Mouse (Mus musculus): ENCODE measurements at regions not wholly inside any gene's neighbourhood (a gene's known extent, or its start where the extent isn't known, plus 50 kb on each side); places are given as distances from the start of the nearest gene placed in this dataset.

DNA sequence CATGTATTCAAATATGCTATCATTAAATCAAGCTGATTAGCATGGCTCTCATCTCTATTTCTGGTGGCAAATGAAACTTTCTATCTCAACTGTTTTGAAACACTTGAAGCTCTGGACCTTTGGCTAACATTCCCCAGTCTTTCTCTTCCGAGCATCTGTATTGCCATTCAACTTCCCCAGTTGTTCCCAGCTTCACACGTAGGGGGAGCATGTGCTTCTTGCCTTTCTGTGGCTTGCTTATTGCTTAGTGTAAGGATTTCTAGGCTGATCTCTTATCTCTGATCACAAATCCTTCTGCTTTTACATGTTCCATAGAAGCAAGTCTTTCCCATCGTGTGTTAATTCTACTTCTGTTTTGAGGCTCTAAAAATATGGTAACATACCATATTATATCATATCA is 662.0 kb downstream of the Stpg2 start:
- no peak overlapping the region for H3K4me2 ChIP-seq (ENCODE audit: low read length)
- WGBS = 81% methylated on average over 3 of the region's 3 CpGs
- H3K4me3 ChIP-seq (ENCODE audit: low read depth, low read length) = no peak overlapping the region
- DNase-seq (ENCODE audit: low spot score) = no peak
- no peak for ATAC-seq (replicated peaks; ENCODE audit: low FRiP score, low TSS enrichment, low read depth)
- no peak overlapping the region for H3K9ac ChIP-seq (ENCODE audit: low read length)
- H3K27me3 ChIP-seq (replicated peaks; ENCODE audit: control insufficient read depth, insufficient read depth, low read length) = no peaks in the 10 kb centered on the region
- no peaks in the 10 kb centered on the region for H3K9me3 ChIP-seq (ENCODE audit: control insufficient read depth, low read length)
- H3K4me1 ChIP-seq (replicated peaks; ENCODE audit: control insufficient read depth, insufficient read depth, low read length) = no peaks in the 10 kb centered on the region
- H3K36me3 ChIP-seq (ENCODE audit: control insufficient read depth, insufficient read depth, low read length) = no peaks in the 10 kb centered on the region
- no peak overlapping the region for H3K27ac ChIP-seq (ENCODE audit: low read depth)

DNA sequence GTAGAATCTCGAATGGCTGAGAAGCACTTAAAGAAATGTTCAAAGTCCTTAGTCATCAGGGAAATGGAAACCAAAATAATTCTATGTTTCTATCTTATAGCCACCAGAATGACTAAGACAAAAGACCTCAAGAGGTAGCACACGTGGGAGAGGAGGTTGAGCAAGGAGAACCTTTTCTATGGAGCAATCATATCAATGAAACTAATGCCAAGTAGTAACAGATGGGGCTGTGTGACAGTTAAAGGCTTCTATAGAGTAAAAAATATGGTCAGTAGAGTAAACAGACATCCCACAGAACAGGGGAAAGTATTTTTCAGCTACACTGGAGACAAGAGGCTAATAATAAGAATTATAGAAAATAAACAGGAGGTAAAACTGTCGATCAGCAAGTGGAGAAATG is 664.3 kb downstream of the Stpg2 start:
- DNase-seq (ENCODE audit: low spot score) (no peak), ATAC-seq (replicated peaks; ENCODE audit: low FRiP score, low TSS enrichment, low read depth) (no peak)
- Histone ChIP-seq H3K27me3 (replicated peaks; ENCODE audit: control insufficient read depth, insufficient read depth, low read length) (no peaks in the 10 kb centered on the region), H3K4me2 (ENCODE audit: low read length) (no peak overlapping the region), H3K9me3 (ENCODE audit: control insufficient read depth, low read length) (no peaks in the 10 kb centered on the region), H3K36me3 (ENCODE audit: control insufficient read depth, insufficient read depth, low read length) (no peaks in the 10 kb centered on the region), H3K4me1 (replicated peaks; ENCODE audit: control insufficient read depth, insufficient read depth, low read length) (no peaks in the 10 kb centered on the region), H3K4me3 (ENCODE audit: low read depth, low read length) (no peak overlapping the region), H3K9ac (ENCODE audit: low read length) (no peak overlapping the region), H3K27ac (ENCODE audit: low read depth) (no peak overlapping the region)
- 79% methylated on average over 3 of the region's 3 CpGs for WGBS

DNA sequence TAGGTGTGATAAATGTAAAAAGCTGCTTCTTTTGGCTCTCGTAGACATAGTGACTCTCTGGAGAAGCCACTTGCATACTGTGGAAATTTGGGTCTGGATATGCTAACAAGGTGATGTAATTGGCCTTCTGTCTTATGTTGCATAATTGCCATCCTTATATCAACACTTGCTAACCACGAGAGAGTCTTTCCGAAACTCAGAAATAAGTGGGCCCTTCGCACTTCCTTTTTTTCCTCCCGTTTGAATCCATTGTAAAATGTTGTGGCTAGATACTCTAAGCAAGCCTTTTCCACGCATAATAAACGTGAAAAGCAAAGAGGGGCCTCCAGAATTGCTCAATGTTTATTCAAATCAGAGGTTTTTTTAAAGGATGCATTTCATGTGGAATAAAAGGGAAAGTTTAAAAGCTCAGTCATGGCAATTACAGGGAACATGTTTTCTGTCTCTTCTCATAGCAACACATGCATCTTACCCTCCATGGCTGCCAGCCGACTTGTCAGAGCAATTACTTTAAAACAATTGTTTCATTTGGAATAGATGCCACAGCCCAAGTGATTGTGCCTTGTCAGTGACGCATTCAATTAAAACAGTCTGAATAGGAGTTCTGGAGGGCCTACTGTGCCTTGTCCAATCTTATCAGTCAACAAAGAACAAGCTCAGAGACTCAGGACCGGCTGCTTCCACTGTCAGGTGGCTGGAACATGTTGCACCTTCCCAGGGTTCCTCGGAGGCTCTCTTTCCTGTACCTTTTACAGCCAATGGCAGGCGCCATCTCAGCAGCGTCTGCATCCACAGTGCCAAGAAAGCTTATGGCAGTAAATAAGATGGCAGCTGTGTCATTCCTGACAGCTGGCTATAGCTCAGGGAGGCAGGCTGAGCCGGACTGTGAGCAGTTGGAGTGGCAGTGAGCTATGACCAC is 680.7 kb downstream of the Stpg2 start:
- no peak overlapping the region for H3K9ac ChIP-seq (ENCODE audit: low read length)
- H3K4me3 ChIP-seq (ENCODE audit: low read depth, low read length) = no peak overlapping the region
- 70% methylated on average over 14 of the region's 14 CpGs for WGBS
- no peak for DNase-seq (ENCODE audit: low spot score)
- H3K4me2 ChIP-seq (ENCODE audit: low read length) = no peak overlapping the region
- H3K4me1 ChIP-seq (replicated peaks; ENCODE audit: control insufficient read depth, insufficient read depth, low read length) = no peaks in the 10 kb centered on the region
- H3K36me3 ChIP-seq (ENCODE audit: control insufficient read depth, insufficient read depth, low read length) = no peaks in the 10 kb centered on the region
- no peaks in the 10 kb centered on the region for H3K9me3 ChIP-seq (ENCODE audit: control insufficient read depth, low read length)
- no peaks in the 10 kb centered on the region for H3K27me3 ChIP-seq (replicated peaks; ENCODE audit: control insufficient read depth, insufficient read depth, low read length)
- ATAC-seq (replicated peaks; ENCODE audit: low FRiP score, low TSS enrichment, low read depth) = no peak
- H3K27ac ChIP-seq (ENCODE audit: low read depth) = no peak overlapping the region

DNA sequence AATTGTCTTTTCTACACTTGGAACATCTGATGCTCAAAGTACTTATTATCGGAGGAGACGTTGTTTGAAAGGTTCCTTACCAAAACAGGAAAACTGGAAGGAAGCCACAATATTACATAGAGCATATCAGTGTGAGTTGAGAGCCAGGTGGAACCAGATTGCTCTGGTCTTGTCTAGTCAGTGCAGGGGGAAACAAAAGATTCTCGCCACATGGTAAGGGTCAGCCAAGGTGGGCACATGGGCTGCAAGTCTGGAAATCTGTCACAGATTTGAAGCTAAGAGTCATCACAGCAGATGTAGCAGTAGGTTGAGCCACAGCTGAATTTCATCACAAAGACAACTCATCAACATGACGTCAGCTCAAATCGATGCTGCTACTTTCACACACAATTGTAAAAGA is 681.8 kb downstream of the Stpg2 start:
- no peaks in the 10 kb centered on the region for H3K36me3 ChIP-seq (ENCODE audit: control insufficient read depth, insufficient read depth, low read length)
- H3K27ac ChIP-seq (ENCODE audit: low read depth) = no peak overlapping the region
- no peak overlapping the region for H3K4me3 ChIP-seq (ENCODE audit: low read depth, low read length)
- ATAC-seq (replicated peaks; ENCODE audit: low FRiP score, low TSS enrichment, low read depth) = no peak; the same call in 1 of the 2 replicates
- H3K27me3 ChIP-seq (replicated peaks; ENCODE audit: control insufficient read depth, insufficient read depth, low read length) = no peaks in the 10 kb centered on the region
- no peaks in the 10 kb centered on the region for H3K9me3 ChIP-seq (ENCODE audit: control insufficient read depth, low read length)
- H3K4me1 ChIP-seq (replicated peaks; ENCODE audit: control insufficient read depth, insufficient read depth, low read length) = no peaks in the 10 kb centered on the region
- no peak overlapping the region for H3K9ac ChIP-seq (ENCODE audit: low read length)
- 62% methylated on average over 5 of the region's 5 CpGs for WGBS
- no peak overlapping the region for H3K4me2 ChIP-seq (ENCODE audit: low read length)
- no peak for DNase-seq (ENCODE audit: low spot score)

DNA sequence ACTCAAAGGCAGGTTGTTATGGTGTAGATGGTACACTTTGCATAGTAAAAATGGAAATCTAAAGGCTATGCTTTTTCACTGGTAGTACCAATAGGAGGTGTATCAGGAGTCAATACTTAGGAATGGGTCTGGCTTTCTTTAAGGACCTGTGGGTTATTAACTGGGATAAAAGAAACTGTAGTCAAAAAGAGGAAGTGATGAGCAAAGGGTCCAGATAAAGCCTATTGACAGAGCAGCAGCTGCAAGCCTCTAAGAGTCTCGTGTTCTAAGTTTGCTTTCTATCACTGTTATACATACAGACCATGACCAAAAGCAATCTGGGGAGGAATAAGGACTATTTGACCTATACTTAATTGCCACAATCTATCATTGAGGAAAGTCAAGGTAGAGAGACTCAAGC is 683.0 kb downstream of the Stpg2 start:
- Histone ChIP-seq H3K4me3 (ENCODE audit: low read depth, low read length) (no peak overlapping the region), H3K9ac (ENCODE audit: low read length) (no peak overlapping the region), H3K27ac (ENCODE audit: low read depth) (no peak overlapping the region), H3K4me2 (ENCODE audit: low read length) (no peak overlapping the region), H3K4me1 (replicated peaks; ENCODE audit: control insufficient read depth, insufficient read depth, low read length) (no peaks in the 10 kb centered on the region), H3K9me3 (ENCODE audit: control insufficient read depth, low read length) (no peaks in the 10 kb centered on the region), H3K36me3 (ENCODE audit: control insufficient read depth, insufficient read depth, low read length) (no peaks in the 10 kb centered on the region), H3K27me3 (replicated peaks; ENCODE audit: control insufficient read depth, insufficient read depth, low read length) (no peaks in the 10 kb centered on the region)
- no peak for DNase-seq (ENCODE audit: low spot score)
- 35% methylated on average over 1 of the region's 1 CpGs for WGBS
- ATAC-seq (replicated peaks; ENCODE audit: low FRiP score, low TSS enrichment, low read depth) = no peak

DNA sequence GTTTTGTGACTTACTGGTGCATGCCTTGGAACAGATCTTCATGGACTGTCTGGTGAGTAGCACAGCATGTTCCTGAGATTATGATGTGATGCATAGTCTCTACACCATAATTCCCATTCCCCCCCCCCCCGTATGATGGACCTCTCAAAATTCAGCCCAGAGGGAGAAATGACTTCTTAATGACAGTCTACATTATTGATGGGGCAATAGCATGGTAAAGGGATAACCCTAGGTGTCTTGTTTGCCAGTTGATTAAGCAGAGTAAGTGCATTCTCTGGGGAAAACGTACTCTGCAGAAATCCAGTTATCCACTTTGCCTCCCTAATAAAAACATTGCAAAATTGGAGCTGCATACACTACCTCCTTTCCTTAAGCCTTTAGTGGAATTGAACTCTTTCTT is 684.7 kb downstream of the Stpg2 start:
- Histone ChIP-seq H3K4me1 (replicated peaks; ENCODE audit: control insufficient read depth, insufficient read depth, low read length) (no peaks in the 10 kb centered on the region), H3K27me3 (replicated peaks; ENCODE audit: control insufficient read depth, insufficient read depth, low read length) (no peaks in the 10 kb centered on the region), H3K27ac (ENCODE audit: low read depth) (no peak overlapping the region), H3K9me3 (ENCODE audit: control insufficient read depth, low read length) (no peaks in the 10 kb centered on the region), H3K4me2 (ENCODE audit: low read length) (no peak overlapping the region), H3K9ac (ENCODE audit: low read length) (no peak overlapping the region), H3K4me3 (ENCODE audit: low read depth, low read length) (no peak overlapping the region), H3K36me3 (ENCODE audit: control insufficient read depth, insufficient read depth, low read length) (no peaks in the 10 kb centered on the region)
- DNase-seq (ENCODE audit: low spot score) (no peak), ATAC-seq (replicated peaks; ENCODE audit: low FRiP score, low TSS enrichment, low read depth) (no peak)
- 83% methylated on average over 2 of the region's 2 CpGs for WGBS

DNA sequence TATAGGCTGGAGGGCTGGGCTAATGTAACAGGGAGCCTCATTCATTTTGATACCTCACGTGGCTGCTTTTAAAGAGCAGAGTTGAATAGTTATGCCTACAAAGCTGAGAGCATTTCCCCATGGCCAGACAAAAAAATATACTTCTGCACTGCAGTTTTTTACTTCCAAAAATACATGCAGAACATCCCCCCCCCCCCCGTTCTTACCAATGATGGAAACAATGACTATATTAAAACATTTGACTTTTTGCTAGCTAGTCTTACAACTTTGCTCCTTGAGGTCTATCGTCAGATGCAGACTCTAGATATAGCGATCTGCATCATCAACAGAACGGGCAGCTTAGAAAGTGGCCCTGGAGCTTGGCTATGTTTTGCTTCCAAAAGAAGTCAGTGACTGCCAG is 692.4 kb downstream of the Stpg2 start:
- 87% methylated on average over 5 of the region's 5 CpGs for WGBS
- H3K9me3 ChIP-seq (ENCODE audit: control insufficient read depth, low read length) = no peaks in the 10 kb centered on the region
- no peak overlapping the region for H3K27ac ChIP-seq (ENCODE audit: low read depth)
- no peaks in the 10 kb centered on the region for H3K27me3 ChIP-seq (replicated peaks; ENCODE audit: control insufficient read depth, insufficient read depth, low read length)
- ATAC-seq (replicated peaks; ENCODE audit: low FRiP score, low TSS enrichment, low read depth) (no peak), DNase-seq (ENCODE audit: low spot score) (no peak)
- no peak overlapping the region for H3K9ac ChIP-seq (ENCODE audit: low read length)
- no peaks in the 10 kb centered on the region for H3K4me1 ChIP-seq (replicated peaks; ENCODE audit: control insufficient read depth, insufficient read depth, low read length)
- no peak overlapping the region for H3K4me3 ChIP-seq (ENCODE audit: low read depth, low read length)
- H3K4me2 ChIP-seq (ENCODE audit: low read length) = no peak overlapping the region
- no peaks in the 10 kb centered on the region for H3K36me3 ChIP-seq (ENCODE audit: control insufficient read depth, insufficient read depth, low read length)

DNA sequence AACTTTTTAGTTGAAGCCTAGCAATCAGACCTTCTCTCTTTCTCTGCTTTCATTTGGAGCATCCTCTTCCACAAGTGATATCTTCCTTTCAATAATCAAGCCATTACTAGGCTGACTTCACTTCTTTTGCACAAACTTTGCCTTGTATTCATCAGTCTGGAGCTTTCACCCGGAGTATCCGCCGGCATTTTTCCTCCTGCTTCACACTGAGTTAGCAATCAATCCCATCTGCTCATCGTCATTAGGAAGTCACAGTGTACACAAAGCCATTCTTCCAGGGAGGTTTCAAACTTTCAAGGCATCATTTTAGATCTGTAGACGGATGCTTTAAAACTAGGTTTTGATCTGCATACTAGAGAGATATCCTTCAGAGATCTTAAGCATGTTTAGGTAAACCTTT is 693.7 kb downstream of the Stpg2 start:
- 19% methylated on average over 5 of the region's 5 CpGs for WGBS
- ATAC-seq (replicated peaks; ENCODE audit: low FRiP score, low TSS enrichment, low read depth) (no peak), DNase-seq (ENCODE audit: low spot score) (no peak)
- Histone ChIP-seq H3K27me3 (replicated peaks; ENCODE audit: control insufficient read depth, insufficient read depth, low read length) (no peaks in the 10 kb centered on the region), H3K9me3 (ENCODE audit: control insufficient read depth, low read length) (no peaks in the 10 kb centered on the region), H3K9ac (ENCODE audit: low read length) (no peak overlapping the region), H3K4me1 (replicated peaks; ENCODE audit: control insufficient read depth, insufficient read depth, low read length) (no peaks in the 10 kb centered on the region), H3K27ac (ENCODE audit: low read depth) (no peak overlapping the region), H3K4me2 (ENCODE audit: low read length) (no peak overlapping the region), H3K36me3 (ENCODE audit: control insufficient read depth, insufficient read depth, low read length) (no peaks in the 10 kb centered on the region), H3K4me3 (ENCODE audit: low read depth, low read length) (no peak overlapping the region)

Data from intestine, embryonic 14.5 days (tissue).